Mouse (Mus musculus) neural tube, embryonic 14.5 days (tissue): ENCODE results near the gene Zdbf2. TPM values are rescaled to one million over a fixed set of nuclear protein-coding genes. Genes with fewer than 3 reads are reported as not detected.
A peak's percentile ranks its signal among the peaks of the same experiment; 100 is the strongest.
"Not testable (repeated sequence)": the region's sequence is repeated elsewhere in the genome, so short reads cannot be mapped to it uniquely, and the experiment has no call there.

Source experiments
- ATAC-seq: fragments of 200-750 bp; cut with Nextera tagmentation; 2 replicates; pipeline ENCODE4 v1.8.0; 2017; ENCODE audit warnings: low read depth, mild to moderate bottlenecking, moderate TSS enrichment, moderate library complexity
- H3K27ac ChIP-seq: fragments of 300-500 bp; sonication (generic); 2 replicates; pipeline ENCODE4 v1.5.1; 2014; ENCODE audit warnings: low read depth, mild to moderate bottlenecking, control low read depth, low read length, moderate library complexity, mixed read lengths
- H3K27me3 ChIP-seq: fragments of 300-500 bp; sonication (generic); 2 replicates; pipeline ENCODE4 v1.6.1; 2014; ENCODE audit warnings: low read length; ENCODE audit not compliant: control insufficient read depth, insufficient read depth
- H3K36me3 ChIP-seq: fragments of 300-500 bp; sonication (generic); 2 replicates; pipeline ENCODE4 v1.6.1; 2014; ENCODE audit warnings: low read length, mixed read lengths; ENCODE audit not compliant: control insufficient read depth, insufficient read depth
- H3K4me1 ChIP-seq: fragments of 300-500 bp; sonication (generic); 2 replicates; pipeline ENCODE4 v1.6.1; 2014; ENCODE audit warnings: low read length; ENCODE audit not compliant: control insufficient read depth, insufficient read depth
- H3K4me2 ChIP-seq: fragments of 300-500 bp; sonication (generic); 2 replicates; pipeline ENCODE4 v1.6.1; 2014; ENCODE audit warnings: mild to moderate bottlenecking, low read depth, low read length, control low read depth
- H3K4me3 ChIP-seq: fragments of 300-500 bp; sonication (generic); 2 replicates; pipeline ENCODE4 v1.5.1; 2014; ENCODE audit warnings: low read depth, low read length, control low read depth, mixed read lengths
- H3K9ac ChIP-seq: fragments of 300-500 bp; sonication (generic); replicated peaks from 2 replicates; pipeline ENCODE4 v1.6.1; 2014; ENCODE audit warnings: low read depth, mild to moderate bottlenecking, control low read depth, low read length, mixed read lengths
- H3K9me3 ChIP-seq: fragments of 300-500 bp; sonication (generic); 2 replicates; pipeline ENCODE4 v1.6.1; 2016; ENCODE audit warnings: low read length; ENCODE audit not compliant: control insufficient read depth
- WGBS: fragments of 180-500 bp; shearing (Covaris S2); extraction: QIAGEN DNeasy Blood & Tissue Kit; methylation state at CpG from one replicate; pipeline ENCODE4 v1.1.7; 2014; 5-methylcytosine and 5-hydroxymethylcytosine counted together
- microRNA-seq: library from miRNA; unstranded; fragments of <30 nt; microRNA quantifications from one replicate; pipeline ENCODE4, GENCODE M21; 2016
- polyA plus RNA-seq: library from polyadenylated mRNA; unstranded; fragments of >200 nt; fragmentation: Nextera tagmentation; extraction: Ambion mirVana; gene quantifications from 2 replicates; pipeline ENCODE4 v1.2.1, GENCODE M21; 2014

Zdbf2 gene
- polyA plus RNA-seq, 1 experiment from 2014 or later, result 36.0 TPM

DNA sequence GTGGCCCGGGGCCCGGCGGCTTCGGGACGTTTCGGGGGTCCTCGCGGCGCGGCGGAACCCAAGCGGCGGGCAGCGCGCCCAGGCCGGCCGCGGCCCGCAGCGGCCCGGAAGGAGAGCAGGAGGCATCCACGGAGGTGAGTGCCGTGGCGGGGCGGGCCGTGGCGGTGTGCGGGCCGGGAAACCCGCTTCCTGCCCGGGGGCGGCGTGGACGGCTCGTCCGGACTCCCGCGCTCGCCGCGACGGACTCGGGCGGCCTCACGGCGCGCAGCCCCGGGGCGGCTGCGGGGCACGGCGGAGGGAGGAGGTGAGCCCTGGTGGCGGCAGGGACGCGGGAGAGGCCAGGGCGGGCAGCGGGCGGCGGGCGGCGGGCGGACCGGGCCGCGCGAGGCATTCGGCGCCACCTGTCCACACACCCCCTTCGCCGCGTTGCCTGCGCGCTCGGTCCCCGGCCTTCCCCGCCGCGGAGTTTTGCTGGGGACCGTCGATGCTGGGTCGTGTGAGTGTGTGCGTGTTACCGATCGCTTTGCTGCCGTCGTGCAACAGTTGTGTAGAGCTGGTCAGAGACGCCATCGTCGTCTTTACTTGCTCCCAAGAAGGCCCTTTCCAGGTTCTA is 380 bp downstream of the Zdbf2 start:
- peak overlapping the region; percentile 72 for H3K9ac ChIP-seq
- peak overlapping the region; percentile 47 for H3K4me2 ChIP-seq
- peaks cover 9% of the 10 kb centered on the region; the same call in 1 of the 2 replicates for H3K27me3 ChIP-seq
- peak; percentile 61 for ATAC-seq
- no peaks in the 10 kb centered on the region for H3K36me3 ChIP-seq
- H3K27ac ChIP-seq, result peak overlapping the region; percentile 60
- H3K4me3 ChIP-seq, result peak overlapping the region; percentile 59
- no peaks in the 10 kb centered on the region for H3K4me1 ChIP-seq
- no peaks in the 10 kb centered on the region for H3K9me3 ChIP-seq
- under 1% methylated on average over 59 of the region's 89 CpGs for WGBS

DNA sequence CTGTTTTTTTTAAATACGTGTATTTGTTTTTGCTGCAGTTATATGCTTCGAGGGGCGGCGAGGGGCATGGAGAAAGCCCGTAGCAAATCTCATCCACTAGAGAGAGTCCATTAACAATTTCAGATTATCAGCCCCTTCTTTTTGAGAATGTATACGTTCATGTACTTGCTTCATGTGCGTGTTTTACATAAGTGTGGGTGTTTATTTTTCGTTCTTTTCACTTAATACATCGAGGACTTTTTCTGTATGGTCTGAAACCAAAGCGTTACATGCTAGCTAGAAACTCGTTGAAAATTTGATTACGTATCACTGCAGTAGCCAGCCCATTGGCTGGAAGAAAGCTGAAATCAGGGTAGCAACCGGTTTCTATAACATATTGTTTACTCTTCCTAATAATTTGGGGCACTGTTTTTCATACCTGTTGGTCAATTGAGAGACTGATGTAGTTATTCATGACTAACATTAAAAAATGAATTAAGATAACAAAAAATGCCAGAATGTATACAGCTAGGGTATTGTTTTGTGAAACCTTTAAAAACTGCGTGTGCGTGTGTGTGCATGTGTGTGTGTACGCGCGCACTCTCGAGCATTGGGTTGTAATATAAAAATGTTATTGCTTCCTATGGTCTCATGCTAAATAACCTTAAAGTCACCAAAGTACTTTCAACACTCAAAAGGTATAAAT is 1.1 kb downstream of the Zdbf2 start:
- Histone ChIP-seq H3K9ac (peak overlapping the region; percentile 72; the same call in 1 of the 2 replicates), H3K27me3 (peaks cover 9% of the 10 kb centered on the region; the same call in 1 of the 2 replicates), H3K9me3 (no peaks in the 10 kb centered on the region), H3K4me3 (peak overlapping the region; percentile 59), H3K4me1 (no peaks in the 10 kb centered on the region), H3K36me3 (no peaks in the 10 kb centered on the region), H3K4me2 (peak overlapping the region; percentile 47), H3K27ac (no peak overlapping the region)
- no peak for ATAC-seq
- 7% methylated on average over 19 of the region's 19 CpGs for WGBS

DNA sequence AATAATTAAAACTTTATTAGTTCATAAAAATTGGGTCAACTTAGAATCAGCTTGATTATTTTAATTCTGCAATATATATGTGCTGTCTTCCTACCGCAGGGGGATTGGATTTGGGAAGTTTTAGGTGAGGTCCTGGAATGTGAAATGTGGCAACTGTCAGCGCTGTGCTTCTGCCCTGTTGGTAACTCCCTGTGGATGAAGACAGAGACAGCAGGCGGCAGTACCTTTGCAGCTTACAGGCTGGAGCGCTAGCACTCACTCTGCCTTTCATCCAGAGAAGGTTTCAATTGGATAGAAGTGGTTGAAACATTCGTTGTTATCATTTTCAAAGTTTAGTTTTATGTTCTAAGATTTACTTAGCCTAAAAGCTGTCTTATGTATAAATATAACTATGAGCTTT is 5.0 kb downstream of the Zdbf2 start:
- WGBS, result 31% methylated on average over 5 of the region's 5 CpGs

DNA sequence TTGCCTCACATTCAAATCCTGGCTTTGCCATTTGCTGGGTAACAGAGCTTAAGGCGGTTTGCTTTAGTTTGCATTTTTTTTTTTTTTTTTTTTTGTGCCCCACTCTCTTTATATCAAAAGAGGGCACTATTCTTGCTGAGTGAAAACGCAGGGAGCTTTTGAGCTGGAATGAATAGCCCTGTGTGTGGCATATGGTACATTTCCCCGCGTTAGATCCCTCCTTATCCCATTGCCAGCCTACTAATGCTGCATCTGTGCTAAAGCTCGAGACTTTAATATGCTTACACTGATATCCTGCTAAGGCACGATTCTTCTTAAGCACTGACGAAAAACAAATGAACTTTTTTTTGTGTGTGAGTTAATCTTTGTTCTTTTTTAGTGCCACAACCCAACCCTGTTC is 20.9 kb downstream of the Zdbf2 start:
- H3K4me2 ChIP-seq, result no peak overlapping the region
- no peaks in the 10 kb centered on the region for H3K9me3 ChIP-seq
- no peaks in the 10 kb centered on the region for H3K27me3 ChIP-seq
- ATAC-seq, result no peak
- H3K4me1 ChIP-seq, result no peaks in the 10 kb centered on the region
- H3K27ac ChIP-seq, result no peak overlapping the region
- no peak overlapping the region for H3K4me3 ChIP-seq
- H3K36me3 ChIP-seq, result no peaks in the 10 kb centered on the region
- 14% methylated on average over 7 of the region's 7 CpGs for WGBS
- H3K9ac ChIP-seq, result no peak overlapping the region

More for the DNA sequence above, 5.0 kb downstream of the Zdbf2 start:
- Histone ChIP-seq H3K4me3 (no peak overlapping the region), H3K27ac (no peak overlapping the region), H3K36me3 (no peaks in the 10 kb centered on the region), H3K4me1 (no peaks in the 10 kb centered on the region), H3K27me3 (peaks cover 3% of the 10 kb centered on the region; the same call in 1 of the 2 replicates), H3K4me2 (no peak overlapping the region), H3K9me3 (no peaks in the 10 kb centered on the region), H3K9ac (no peak overlapping the region)
- no peak for ATAC-seq

DNA sequence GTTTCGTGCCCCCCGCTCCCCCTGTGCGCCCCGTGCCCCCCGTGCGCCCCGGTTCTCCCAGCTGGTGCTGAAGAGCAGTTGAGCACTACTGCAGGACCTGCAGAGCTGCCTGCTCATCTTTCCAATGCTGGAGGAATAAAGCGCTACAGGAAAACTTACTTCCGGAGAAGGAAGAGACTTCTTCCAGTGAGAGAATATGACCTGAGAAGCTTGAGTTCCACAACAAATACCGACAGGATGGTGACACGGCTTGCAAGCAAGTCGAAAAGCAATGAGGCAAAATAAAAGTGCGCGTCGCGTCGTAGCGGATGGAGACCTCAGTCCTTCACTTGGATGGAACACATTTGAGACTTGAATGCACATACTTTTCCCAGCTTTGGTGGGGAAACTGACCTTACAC is 36.6 kb downstream of the Zdbf2 start:
- Histone ChIP-seq H3K9me3 (no peaks in the 10 kb centered on the region), H3K4me1 (no peaks in the 10 kb centered on the region), H3K27ac (no peak overlapping the region), H3K4me3 (peak overlapping the region; percentile 3; the same call in 1 of the 2 replicates), H3K27me3 (no peaks in the 10 kb centered on the region), H3K4me2 (peak overlapping the region; percentile 35), H3K9ac (no peak overlapping the region), H3K36me3 (no peaks in the 10 kb centered on the region; the same call in 1 of the 2 replicates)
- WGBS, result 50% methylated on average over 18 of the region's 18 CpGs
- no peak for ATAC-seq

DNA sequence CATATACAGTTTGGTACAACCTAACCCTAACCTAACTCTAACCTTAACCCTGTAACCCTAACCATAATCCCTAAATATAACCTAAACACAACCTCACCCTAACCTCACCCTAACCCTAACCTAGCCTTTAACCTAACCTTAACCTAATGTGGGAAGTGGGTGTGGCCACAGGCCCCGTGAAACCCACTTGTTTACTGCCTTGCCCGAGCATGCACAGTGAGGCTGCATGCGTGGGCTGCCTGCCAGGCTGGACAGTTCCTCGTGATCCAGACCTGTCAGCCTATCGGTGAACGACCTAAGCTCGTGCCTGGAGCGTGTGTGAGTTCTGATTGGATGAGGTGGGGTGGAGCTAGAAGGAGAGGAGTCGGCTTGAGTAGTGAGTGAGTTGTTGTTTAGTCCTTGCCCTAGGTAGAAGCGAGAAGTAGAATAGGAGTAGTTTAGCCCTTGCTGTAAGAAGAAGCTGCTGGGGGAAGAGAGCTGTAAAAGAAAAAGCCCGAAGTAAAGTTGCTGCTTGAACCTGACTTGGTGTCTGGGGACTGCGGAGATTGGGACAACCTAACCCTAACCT is 50.6 kb downstream of the Zdbf2 start:
- not testable (repeated sequence) for H3K36me3 ChIP-seq, ATAC-seq, H3K9me3 ChIP-seq, H3K4me2 ChIP-seq, H3K27ac ChIP-seq, H3K4me1 ChIP-seq, H3K9ac ChIP-seq, H3K27me3 ChIP-seq, H3K4me3 ChIP-seq
- WGBS, result 51% methylated on average over 12 of the region's 12 CpGs

Small RNA genes within 50 kb of the gene (microRNA-seq; reads per million reads assigned to microRNA genes)
- gene Gm24513, result not detected

Other genes starting within 250 kb of the Zdbf2 start
- gene Ino80d, start 158.6 kb upstream of the Zdbf2 start, polyA plus RNA-seq, result 10.9 and 13.7 TPM in 2 replicates
- 495 and 539 TPM in 2 replicates for gene Eef1b2, start 96.4 kb upstream of the Zdbf2 start, polyA plus RNA-seq
- gene Ndufs1, start 96.4 kb upstream of the Zdbf2 start, polyA plus RNA-seq, result 155 and 167 TPM in 2 replicates
- gene Gpr1, start 58.7 kb upstream of the Zdbf2 start, polyA plus RNA-seq, result 0.73 and 1.3 TPM in 2 replicates
- 26.0 and 27.6 TPM in 2 replicates for gene Adam23, start 172.6 kb downstream of the Zdbf2 start, polyA plus RNA-seq